Mouse (Mus musculus) stomach, embryonic 15.5 days (tissue): Measurements from ENCODE around the gene Ppa1. TPM values are rescaled to one million over a fixed set of nuclear protein-coding genes. Genes with fewer than 3 reads are reported as not detected.

Experiments
- polyA plus RNA-seq: library from polyadenylated mRNA; unstranded; fragments of >200 nt; fragmentation: Nextera tagmentation; extraction: Ambion mirVana; gene quantifications from 2 replicates; pipeline ENCODE4 v1.2.1, GENCODE M21; 2015

Gene Ppa1
- polyA plus RNA-seq, 1 experiment from 2014 or later = 181 TPM

Other genes with a start within 250 kb of the Ppa1 start
- 0.15 and 0.18 TPM in 2 replicates for gene Nodal, start 230.6 kb upstream of the Ppa1 start, polyA plus RNA-seq
- 72.3 and 77.5 TPM in 2 replicates for gene Eif4ebp2, start 195.9 kb upstream of the Ppa1 start, polyA plus RNA-seq
- 5.4 and 5.6 TPM in 2 replicates for gene Lrrc20, start 172.8 kb upstream of the Ppa1 start, polyA plus RNA-seq
- 0.10 and 0.28 TPM in 2 replicates for gene Npffr1, start 53.1 kb upstream of the Ppa1 start, polyA plus RNA-seq
- gene Sar1a, start 31.7 kb downstream of the Ppa1 start, polyA plus RNA-seq = 215 and 221 TPM in 2 replicates
- 34.6 and 37.9 TPM in 2 replicates for gene Tysnd1, start 47.0 kb downstream of the Ppa1 start, polyA plus RNA-seq
- gene Aifm2, start 66.7 kb downstream of the Ppa1 start, polyA plus RNA-seq = 14.8 and 17.1 TPM in 2 replicates
- 93.7 and 106 TPM in 2 replicates for gene H2afy2, start 135.6 kb downstream of the Ppa1 start, polyA plus RNA-seq